In the genomic region with DNA sequence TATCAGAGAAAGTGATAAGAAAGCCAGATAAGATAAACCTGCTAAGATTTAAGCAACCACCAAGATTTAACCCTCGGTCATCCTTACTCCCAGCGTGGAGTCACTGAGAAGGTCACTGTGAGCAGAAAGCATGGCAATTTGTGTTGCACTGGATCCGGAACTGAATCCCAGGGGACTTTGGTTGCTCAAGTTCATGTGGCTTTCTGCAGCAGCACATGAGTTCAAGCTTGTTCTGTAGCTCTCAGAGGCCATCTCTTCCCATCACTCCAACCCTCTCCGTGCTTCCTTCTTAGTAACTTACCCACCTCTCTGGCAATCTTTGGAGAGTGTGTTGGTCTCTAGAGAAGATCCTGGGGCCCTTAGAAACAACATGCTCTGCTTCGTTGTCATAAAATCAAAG, we compare ENCODE assay signal across 20 mouse cellular contexts.
DNase-seq lines count a peak whose midpoint lies in the region; ATAC-seq lines count a peak whose summit lies in the region.
"Had no signal": no experiment of that assay in that cellular context is flagged by ENCODE, and none has a peak within 500 bp of the region (broad histone marks: within the 10 kb centered on the region; RNA-seq: fewer than 3 reads in every experiment).

No protein-coding gene starts in this region.

- no peak overlapping the region for H3K4me3 ChIP-seq in limb, embryonic 11.5 days (ENCODE audit: low read depth, low read length)
- no peak overlapping the region for H3K4me3 ChIP-seq in limb, embryonic 10.5 days
- H3K4me3 ChIP-seq in stomach, embryonic 15.5 days (replicated peaks): no peak overlapping the region
- H3K4me3 ChIP-seq: embryonic facial prominence, embryonic 12.5 days; forebrain, embryonic 12.5 days; heart, adult 2 months; heart, embryonic 15.5 days had no signal

- no peaks in the 10 kb centered on the region for H3K9me3 ChIP-seq in limb, embryonic 11.5 days (ENCODE audit: control insufficient read depth, low read length)
- no peaks in the 10 kb centered on the region for H3K9me3 ChIP-seq in limb, embryonic 10.5 days (replicated peaks)
- H3K9me3 ChIP-seq in stomach, embryonic 15.5 days: no peaks in the 10 kb centered on the region
- H3K9me3 ChIP-seq: embryonic facial prominence, embryonic 12.5 days; forebrain, embryonic 12.5 days; heart, embryonic 15.5 days had no signal

- WGBS in limb, embryonic 11.5 days: 86% methylated on average over 5 of the region's 5 CpGs
- WGBS in limb, embryonic 10.5 days: 92% methylated on average over 5 of the region's 5 CpGs
- WGBS in stomach, embryonic 15.5 days: 60% methylated on average over 5 of the region's 5 CpGs

- no peaks in the 10 kb centered on the region for H3K36me3 ChIP-seq in limb, embryonic 11.5 days (ENCODE audit: control insufficient read depth, insufficient read depth, low read length)
- H3K36me3 ChIP-seq in limb, embryonic 10.5 days: no peaks in the 10 kb centered on the region
- H3K36me3 ChIP-seq in stomach, embryonic 15.5 days: no peaks in the 10 kb centered on the region
- H3K36me3 ChIP-seq: embryonic facial prominence, embryonic 12.5 days; forebrain, embryonic 12.5 days; G1E; heart, embryonic 15.5 days had no signal

- H3K27me3 ChIP-seq in limb, embryonic 11.5 days (ENCODE audit: control insufficient read depth, insufficient read depth, low read length): no peaks in the 10 kb centered on the region
- H3K27me3 ChIP-seq in limb, embryonic 10.5 days (ENCODE audit: low read depth, poor library complexity, severe bottlenecking): no peaks in the 10 kb centered on the region
- H3K27me3 ChIP-seq in stomach, embryonic 15.5 days (replicated peaks): no peaks in the 10 kb centered on the region
- H3K27me3 ChIP-seq: embryonic facial prominence, embryonic 12.5 days; forebrain, embryonic 12.5 days; heart, embryonic 15.5 days had no signal

- H3K4me1 ChIP-seq in limb, embryonic 11.5 days (ENCODE audit: control insufficient read depth, insufficient read depth, low read length): peaks cover 2% of the 10 kb centered on the region; the same call in 1 of the 2 replicates
- peaks cover 17% of the 10 kb centered on the region; the same call in 1 of the 2 replicates for H3K4me1 ChIP-seq in limb, embryonic 10.5 days
- H3K4me1 ChIP-seq in stomach, embryonic 15.5 days: 0 out of 2 replicates have a peak, but pooled peaks cover 6% of the 10 kb centered on the region
- H3K4me1 ChIP-seq: forebrain, embryonic 12.5 days had no signal

- peak; percentile 19 for DNase-seq in adrenal gland, postnatal 10 days
- DNase-seq in adrenal gland, postnatal 14 days: no peak
- DNase-seq in limb, embryonic 11.5 days (ENCODE audit: low spot score): peak; percentile 18
- DNase-seq in limb, embryonic 10.5 days (ENCODE audit: low spot score): no peak
- DNase-seq: B cell, adult 2 months; cerebellum, adult 11 months; cerebellum, adult 8-10 months; cerebellum, postnatal 14 days; gastrocnemius, postnatal 10 days; heart, adult 2 months had no signal

- H3K4me2 ChIP-seq in limb, embryonic 11.5 days (ENCODE audit: low read depth, severe bottlenecking): no peak overlapping the region
- H3K4me2 ChIP-seq in stomach, embryonic 15.5 days: no peak overlapping the region
- H3K4me2 ChIP-seq: embryonic facial prominence, embryonic 12.5 days; forebrain, embryonic 12.5 days; heart, embryonic 11.5 days; heart, embryonic 15.5 days had no signal

- no peak overlapping the region for H3K27ac ChIP-seq in limb, embryonic 11.5 days (replicated peaks; ENCODE audit: low read depth, low read length)
- no peak overlapping the region for H3K27ac ChIP-seq in limb, embryonic 10.5 days
- H3K27ac ChIP-seq in stomach, embryonic 15.5 days: peak overlapping the region; percentile 60; the same call in 1 of the 2 replicates
- H3K27ac ChIP-seq: embryonic facial prominence, embryonic 12.5 days; forebrain, embryonic 12.5 days; heart, adult 2 months; heart, embryonic 15.5 days had no signal

- ATAC-seq in limb, embryonic 11.5 days (ENCODE audit: insufficient number of reproducible peaks, low FRiP score, low TSS enrichment, low read depth): no peak
- ATAC-seq in stomach, embryonic 15.5 days (ENCODE audit: insufficient read depth, low FRiP score, low read depth): no peak
- no peak for ATAC-seq in cerebellum, adult (ENCODE audit: insufficient number of reproducible peaks, low FRiP score, low TSS enrichment)
- no peak for ATAC-seq in erythroblast, adult 5-6 weeks (replicated peaks; ENCODE audit: low FRiP score, poor library complexity, severe bottlenecking)
- ATAC-seq: CD4-positive, CD25-positive, alpha-beta regulatory T cell, adult 4 months; forebrain, embryonic 16.5 days had no signal

- H3K9ac ChIP-seq in limb, embryonic 11.5 days (ENCODE audit: low read length): no peak overlapping the region
- no peak overlapping the region for H3K9ac ChIP-seq in stomach, embryonic 15.5 days
- H3K9ac ChIP-seq: embryonic facial prominence, embryonic 12.5 days; forebrain, embryonic 12.5 days; heart, embryonic 15.5 days had no signal

Comparison
In these comparisons a context has a peak if more than half of its experiments do, and no peak if none do; other contexts are left out.
1. DNase-seq: peak in adrenal gland, postnatal 10 days (single experiment) and limb, embryonic 11.5 days (single experiment); none in adrenal gland, postnatal 14 days (single experiment) and limb, embryonic 10.5 days (single experiment).